Mouse (Mus musculus) adrenal gland, adult (tissue): ENCODE measurements around the gene Lmo2.

Experiments
- DNase-seq, 2 experiments: peaks; one replicate each; pipeline ENCODE4 v3.0.0; 2022 to 2023; ENCODE audit warnings: low spot score in 1 of 2; ENCODE audit not compliant: inconsistent age in 2 of 2

Gene Lmo2

GRCm38 (mm10) chr2:103941085-103941484, 16.7 kb upstream of the Lmo2 start:
- DNase-seq: no peak

DNA sequence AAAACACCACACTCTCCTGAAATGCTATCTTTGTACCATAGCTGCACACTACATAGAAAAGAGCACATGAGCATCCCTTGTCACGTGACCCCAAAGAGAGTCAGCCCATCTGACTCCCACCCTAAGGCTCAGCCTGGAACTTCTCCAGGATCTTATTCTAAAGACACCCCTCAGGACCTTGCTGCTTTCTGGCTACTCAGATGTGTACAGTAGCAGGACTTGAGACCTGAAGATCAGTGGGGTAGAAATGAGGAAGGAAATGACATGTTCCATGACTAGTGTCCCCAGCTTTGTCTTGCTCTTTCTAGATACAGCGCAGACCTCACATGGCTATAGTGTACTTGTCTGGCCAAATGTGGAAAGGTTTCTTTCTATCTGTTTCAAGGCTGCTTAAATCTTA, 12.9 kb upstream of the Lmo2 start:
- DNase-seq: no peak

DNA sequence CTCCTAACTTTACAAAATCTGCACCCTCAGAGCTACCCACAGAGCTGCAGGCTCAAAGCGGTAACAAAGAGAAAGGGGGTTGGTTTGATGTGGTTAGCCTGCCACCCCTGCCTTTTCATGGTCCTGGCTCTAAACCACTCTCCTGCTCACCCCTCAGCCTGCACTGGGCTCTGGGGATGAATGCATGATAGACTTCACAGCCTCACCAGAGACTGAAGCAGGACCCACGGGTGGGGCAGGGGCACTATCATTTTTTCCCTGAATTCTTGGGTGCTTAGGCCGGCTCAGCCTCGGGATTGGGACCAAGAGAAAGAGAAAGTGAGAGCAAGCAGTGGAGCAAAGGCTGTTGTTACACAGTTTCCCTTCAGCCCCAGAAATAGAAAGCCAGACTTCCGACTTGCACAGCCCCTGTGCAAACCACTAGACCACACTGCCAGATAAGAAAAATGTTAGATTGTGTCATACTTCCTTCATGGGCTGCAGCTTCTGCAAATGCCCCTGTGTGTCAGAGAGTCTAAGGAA, 12.2 kb upstream of the Lmo2 start:
- peak in 1 of 2 experiments; percentile 22 for DNase-seq

DNA sequence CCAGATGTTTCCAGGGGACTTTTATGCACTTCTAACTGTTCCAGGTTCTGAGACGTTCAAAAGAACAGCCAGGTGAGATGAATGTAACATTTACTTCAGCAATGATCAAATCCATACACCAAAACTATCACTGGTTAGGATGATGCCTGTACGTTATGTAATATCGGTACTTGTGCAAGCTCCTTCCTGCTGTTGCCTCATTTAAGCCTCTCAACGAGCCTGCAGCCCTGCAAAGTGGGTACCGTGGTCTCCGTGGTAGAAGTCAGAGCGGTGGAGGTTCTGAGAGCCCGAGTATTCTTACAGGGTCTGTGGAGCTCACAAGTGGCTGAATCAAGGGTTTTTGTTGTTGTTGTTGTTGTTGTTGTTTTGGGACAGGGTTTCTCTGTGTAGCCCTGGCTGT, 10.9 kb upstream of the Lmo2 start:
- no peak for DNase-seq

GRCm38 (mm10) chr2:103947982-103948655, 9.7 kb upstream of the Lmo2 start:
- no peak for DNase-seq

DNA sequence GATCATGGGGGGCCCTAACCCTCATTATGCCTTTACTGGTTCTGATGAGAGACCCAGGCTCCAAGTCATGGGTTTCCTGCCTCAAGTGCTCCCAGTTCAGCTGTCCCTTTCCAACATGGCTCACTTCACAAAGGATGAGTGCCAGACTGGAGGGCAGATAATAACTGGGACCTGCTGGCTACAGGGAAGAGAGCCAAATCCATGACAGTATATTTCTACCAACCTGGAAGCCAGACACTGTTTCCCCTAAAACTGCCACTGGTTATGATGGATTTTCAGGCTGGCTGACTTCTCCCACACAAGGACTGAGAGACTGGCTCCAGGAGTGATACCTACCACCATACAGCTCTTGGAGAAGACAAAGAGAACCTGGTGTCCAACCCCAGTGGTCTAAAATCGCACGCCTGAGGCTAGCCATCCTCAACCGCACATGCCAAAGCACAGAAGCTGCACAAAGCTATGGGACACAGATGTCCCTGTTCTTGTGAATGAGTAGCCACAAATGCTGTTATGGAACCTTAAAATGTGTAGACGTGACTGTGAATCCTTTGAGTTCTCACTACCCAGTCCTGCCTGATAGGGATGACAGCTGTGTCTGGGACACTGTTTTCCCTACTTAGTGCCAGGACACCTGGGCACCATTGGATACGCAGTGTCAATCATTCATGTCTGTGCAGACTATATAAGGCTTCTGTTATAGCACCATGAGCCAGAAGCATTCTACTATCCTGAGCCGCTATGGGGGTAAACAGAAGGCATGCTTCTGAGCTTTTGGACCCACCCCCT, 4.5 kb upstream of the Lmo2 start:
- no peak for DNase-seq

DNA sequence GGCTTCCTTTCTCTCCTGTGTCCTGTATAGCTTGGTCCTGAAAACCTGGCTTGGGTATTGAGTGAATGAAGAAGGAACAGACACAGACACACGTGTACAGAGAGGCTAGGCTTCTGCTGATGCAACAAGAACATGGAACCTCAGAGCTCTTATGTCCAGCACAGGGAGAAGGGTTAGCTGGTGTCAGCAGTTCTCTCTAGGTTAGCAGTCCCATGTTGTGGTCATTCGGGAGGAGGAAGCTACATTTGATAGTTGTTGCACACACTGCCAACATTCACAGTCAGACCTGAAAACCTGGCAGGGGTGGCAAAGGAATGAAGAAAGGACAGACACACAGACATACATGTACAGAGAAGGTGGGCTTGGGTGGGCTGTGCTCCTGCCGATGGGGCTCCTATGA, 2.1 kb upstream of the Lmo2 start:
- no peak for DNase-seq

DNA sequence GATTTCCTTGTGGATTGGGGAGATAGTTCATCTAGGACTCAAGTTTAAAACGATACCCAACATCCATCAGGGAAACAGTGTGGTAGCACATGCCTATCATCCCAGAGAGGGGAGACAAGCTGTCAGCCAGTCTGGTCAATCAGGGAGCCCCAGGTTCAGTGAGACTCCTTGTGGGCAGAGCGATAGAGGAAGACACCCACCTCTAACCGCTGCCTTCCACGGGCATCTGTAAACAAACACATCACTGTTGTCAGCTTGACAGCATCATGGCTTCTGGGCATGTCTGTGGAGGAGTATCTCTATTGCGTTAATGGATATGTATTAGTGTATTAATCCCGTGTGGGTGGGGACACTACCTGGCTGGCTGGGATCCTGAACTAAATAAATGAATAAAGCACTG, 919 bp upstream of the Lmo2 start:
- DNase-seq: no peak

- no peak for DNase-seq
Measured at GRCm38 (mm10) chr2:103958634-103959033, 848 bp downstream of the Lmo2 start.

DNA sequence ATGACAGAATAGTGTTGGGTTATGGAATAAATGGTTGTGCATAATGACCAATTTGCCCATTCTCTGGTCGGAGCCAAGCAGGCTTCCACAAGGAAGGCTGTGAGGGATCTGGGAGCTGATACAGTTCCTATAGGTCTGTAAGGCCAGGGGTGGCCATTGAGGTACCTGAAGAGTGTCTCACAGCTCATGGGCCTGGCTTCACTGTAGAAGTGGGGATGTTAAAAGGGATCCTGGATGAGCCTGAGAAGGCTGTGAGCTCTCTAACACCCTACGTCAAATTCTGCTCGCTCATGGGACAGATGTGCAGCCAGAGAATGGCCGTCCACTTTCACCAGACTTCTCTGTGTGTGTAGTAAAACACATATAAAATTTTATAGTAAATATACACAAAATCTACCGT, 1.3 kb downstream of the Lmo2 start:
- no peak for DNase-seq

DNA sequence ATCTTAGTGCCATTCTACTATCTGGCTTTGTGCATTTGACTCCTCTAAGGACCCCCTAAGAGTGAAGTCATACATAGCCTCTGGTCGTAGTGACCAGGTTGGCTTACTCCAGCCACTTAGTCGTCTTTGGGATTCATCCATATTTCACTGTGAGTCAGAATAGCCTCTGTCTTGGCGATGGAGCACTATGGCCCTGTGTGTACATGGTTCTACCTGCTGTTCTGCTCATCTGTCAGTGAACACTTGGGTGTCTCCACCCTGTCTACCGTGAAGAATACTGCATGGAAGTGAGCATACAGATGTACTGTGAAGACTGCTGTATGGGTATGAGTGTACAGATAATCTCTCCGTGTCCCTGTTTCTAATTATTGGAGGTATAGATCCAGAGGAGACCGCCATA, 1.8 kb downstream of the Lmo2 start:
- no peak for DNase-seq

GRCm38 (mm10) chr2:103962349-103962748, 4.6 kb downstream of the Lmo2 start:
- DNase-seq: no peak

GRCm38 (mm10) chr2:103965391-103965790, 7.6 kb downstream of the Lmo2 start:
- DNase-seq: no peak

- no peak for DNase-seq
Measured at GRCm38 (mm10) chr2:103968186-103968585, 10.4 kb downstream of the Lmo2 start.

- DNase-seq: peak in 1 of 2 experiments; percentile 57
Measured at GRCm38 (mm10) chr2:103968919-103969436, 11.2 kb downstream of the Lmo2 start.

GRCm38 (mm10) chr2:103969437-103970040, 11.8 kb downstream of the Lmo2 start:
- DNase-seq: peak; percentile 70 to 85

DNA sequence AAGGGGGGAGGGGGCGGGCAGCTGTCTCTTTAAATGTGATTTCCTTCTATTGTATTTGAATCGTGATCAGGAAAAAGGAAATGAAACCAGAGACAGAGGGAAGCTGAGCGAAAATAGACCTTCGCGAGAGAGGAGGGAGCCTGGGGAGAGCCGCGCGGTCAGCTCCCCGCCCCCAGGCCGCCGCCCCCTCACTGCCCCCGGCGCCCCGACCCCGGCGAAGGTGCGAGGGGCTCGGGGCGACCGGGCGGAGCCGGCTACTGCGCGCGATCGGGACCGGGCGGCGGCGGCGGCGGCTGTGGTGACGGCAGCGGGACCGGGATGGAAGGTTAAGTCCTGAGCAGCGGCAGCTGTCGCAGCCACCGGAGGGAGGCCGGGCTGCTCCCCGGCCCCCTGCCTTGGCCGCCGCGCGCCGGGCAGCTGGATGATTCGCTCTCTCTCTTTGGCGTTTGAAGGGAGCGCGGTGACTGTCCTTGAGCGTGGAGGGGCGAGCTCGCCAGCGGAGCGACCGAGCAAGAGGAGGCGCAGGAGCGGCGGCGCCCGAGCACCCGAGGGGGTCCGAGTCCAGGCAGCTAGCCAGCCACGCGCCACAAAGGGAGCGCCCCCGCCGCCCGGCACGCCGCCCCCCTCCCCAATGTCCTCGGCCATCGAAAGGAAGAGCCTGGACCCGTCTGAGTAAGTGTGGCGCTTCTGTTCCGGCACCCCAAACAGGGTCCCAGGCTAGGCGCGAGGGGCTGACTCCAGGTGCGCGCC, 12.4 kb downstream of the Lmo2 start:
- DNase-seq: peak; percentile 70 to 89

GRCm38 (mm10) chr2:103970791-103971649, 13.2 kb downstream of the Lmo2 start:
- DNase-seq: peak; percentile 17 to 70

- no peak for DNase-seq
Measured at GRCm38 (mm10) chr2:103971838-103972237, 14.1 kb downstream of the Lmo2 start.

DNA sequence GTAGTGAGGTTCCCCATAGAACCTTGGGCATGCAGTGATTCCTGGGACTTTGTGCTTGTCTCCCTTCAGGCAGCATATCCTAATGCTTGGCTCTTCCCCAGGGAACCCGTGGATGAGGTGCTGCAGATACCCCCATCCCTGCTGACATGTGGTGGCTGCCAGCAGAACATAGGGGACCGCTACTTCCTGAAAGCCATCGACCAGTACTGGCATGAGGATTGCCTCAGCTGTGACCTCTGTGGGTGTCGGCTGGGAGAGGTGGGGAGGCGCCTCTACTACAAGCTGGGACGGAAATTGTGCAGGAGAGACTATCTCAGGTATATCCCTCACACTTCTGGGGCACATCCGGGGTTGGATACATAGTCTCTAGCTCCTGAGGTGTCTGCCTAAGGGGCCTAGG, 18.1 kb downstream of the Lmo2 start:
- no peak for DNase-seq
